Mouse (Mus musculus): ENCODE data around the gene Prmt8.

Prmt8 gene

GRCm38 (mm10) chr6:127661717-127662292, 107.5 kb downstream of the Prmt8 start:
- no peak for DNase-seq (ENCODE audit: low spot score)

- DNase-seq (ENCODE audit: low spot score) = no peak
Observed at GRCm38 (mm10) chr6:127659966-127660365, 109.3 kb downstream of the Prmt8 start.

GRCm38 (mm10) chr6:127659472-127659871, 109.8 kb downstream of the Prmt8 start:
- DNase-seq (ENCODE audit: low spot score) = no peak

GRCm38 (mm10) chr6:127657152-127657551, 112.1 kb downstream of the Prmt8 start:
- no peak for DNase-seq (ENCODE audit: low spot score)

- DNase-seq (ENCODE audit: low spot score) = no peak
Observed at GRCm38 (mm10) chr6:127655988-127656387, 113.3 kb downstream of the Prmt8 start.

- DNase-seq (ENCODE audit: low spot score) = no peak
Observed at GRCm38 (mm10) chr6:127641077-127641801, 128.0 kb downstream of the Prmt8 start.
